Mouse (Mus musculus) lung, postnatal 0 days (tissue): ENCODE results near the gene Ccdc113.

Experiments
- CTCF ChIP-seq: IDR thresholded peaks from 2 replicates; pipeline ENCODE4 v1.5.1; 2016; ENCODE audit warnings: antibody characterized with exemption, mild to moderate bottlenecking
- EP300 ChIP-seq: IDR thresholded peaks from 2 replicates; pipeline ENCODE4 v1.6.1; 2016; ENCODE audit warnings: antibody characterized with exemption, mild to moderate bottlenecking, control low read depth

DNA sequence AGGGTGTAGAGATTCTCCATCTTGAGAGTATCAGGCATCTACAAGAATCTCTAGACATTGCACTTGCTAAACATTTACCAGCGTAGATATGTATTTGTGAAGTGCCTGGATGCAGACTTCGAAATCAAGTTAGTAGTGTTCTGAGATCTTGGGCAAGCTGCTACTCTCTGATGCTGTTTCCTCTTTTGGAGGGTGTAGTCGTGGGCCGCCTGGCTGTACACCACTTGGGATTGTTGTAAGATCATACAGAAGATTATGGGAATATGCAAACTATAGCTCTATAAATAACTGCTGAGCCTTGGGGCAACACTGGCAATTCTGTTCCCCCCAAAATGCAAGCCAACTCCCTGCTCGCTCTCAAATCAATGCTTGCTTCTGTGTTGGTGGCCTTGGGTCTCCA lies 39.3 kb downstream of the Ccdc113 start:
- TF ChIP-seq CTCF: no peak
- TF ChIP-seq EP300: no peak
